Mouse (Mus musculus) neutrophil, adult 5-6 weeks (primary cell): Measurements from ENCODE around the gene Sost. TPM values are rescaled to one million over a fixed set of nuclear protein-coding genes. Genes with fewer than 3 reads are reported as not detected.

Source experiments
- ATAC-seq: fragments of 151-379, 151-347 bp; 2 replicates; pipeline ENCODE4 v1.8.0; 2017; ENCODE audit warnings: mild to moderate bottlenecking, moderate TSS enrichment; ENCODE audit not compliant: insufficient number of reproducible peaks, poor library complexity, low FRiP score, severe bottlenecking; ENCODE audit errors: extremely low read depth
- total RNA-seq: library from RNA; stranded (forward); fragments of 200-1000 nt; gene quantifications from 2 replicates; pipeline ENCODE4 v1.2.3, GENCODE M21; 2017

Sost gene
- total RNA-seq, 1 experiment from 2014 or later: not detected

GRCm38 (mm10) chr11:101963043-101963442, 3.8 kb downstream of the Sost start:
- ATAC-seq: no peak

GRCm38 (mm10) chr11:101957476-101957875, 9.3 kb downstream of the Sost start:
- no peak for ATAC-seq

GRCm38 (mm10) chr11:101953441-101953840, 13.4 kb downstream of the Sost start:
- no peak for ATAC-seq

DNA sequence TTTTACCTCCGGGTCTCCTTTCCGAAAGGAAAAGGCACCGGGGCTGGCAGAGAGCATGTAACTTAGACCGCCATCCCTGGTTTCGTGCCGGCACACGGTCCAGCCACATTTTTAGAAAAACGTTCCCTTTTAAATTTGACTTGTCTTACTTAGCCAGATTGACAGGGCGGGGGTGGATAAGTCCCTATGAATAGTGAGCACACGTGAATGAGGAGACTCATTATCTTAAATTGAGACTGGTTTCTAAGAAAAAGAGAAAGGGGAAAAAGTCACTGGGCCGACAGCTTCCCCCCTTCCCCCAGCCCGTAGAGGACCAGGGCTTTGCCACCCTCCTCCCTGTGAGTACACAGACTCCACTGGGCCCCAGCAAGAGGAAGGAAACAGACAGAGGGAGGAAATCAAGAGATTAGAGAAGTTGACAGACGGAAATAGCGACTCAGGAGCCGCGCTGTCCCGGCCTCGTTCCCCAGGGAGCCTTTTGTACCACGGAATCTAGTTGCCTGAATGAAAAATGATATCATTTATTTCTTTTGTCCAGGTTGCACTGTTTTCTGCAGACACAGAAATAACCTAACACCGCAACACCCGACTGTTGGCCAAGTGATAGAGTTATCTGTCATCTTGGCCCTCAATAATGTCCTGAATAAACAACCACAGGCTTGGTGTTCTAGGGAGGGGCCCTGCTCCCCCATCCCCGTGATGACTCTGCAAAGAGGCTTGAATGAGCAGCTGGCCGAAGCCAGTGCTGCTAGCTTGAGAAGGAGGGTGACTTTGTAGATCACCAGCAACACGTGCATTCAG, 14.1 kb downstream of the Sost start:
- peak; percentile 35; the same call in 1 of the 2 replicates for ATAC-seq

GRCm38 (mm10) chr11:101950021-101950420, 16.8 kb downstream of the Sost start:
- no peak for ATAC-seq

DNA sequence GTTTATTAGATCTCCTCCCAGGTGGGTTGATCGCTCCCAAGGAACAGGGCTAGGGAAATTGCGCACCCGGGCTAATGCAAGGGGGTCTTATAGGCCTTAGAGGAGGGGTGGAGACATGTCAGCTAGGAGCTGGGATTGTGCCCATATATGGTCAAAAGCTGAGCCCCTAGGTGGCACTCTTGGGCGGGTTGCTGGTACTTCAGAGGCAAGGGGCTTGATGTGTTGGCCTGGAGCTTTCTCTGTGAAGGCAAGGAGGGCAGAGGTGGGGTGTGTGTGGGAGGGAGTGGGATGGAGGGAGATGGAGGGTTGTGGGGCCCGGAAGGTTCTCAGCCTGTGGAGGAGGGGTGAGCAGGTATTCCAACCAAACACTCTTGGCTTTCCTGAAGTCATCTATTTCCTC, 20.3 kb downstream of the Sost start:
- ATAC-seq: no peak

- no peak for ATAC-seq
Measured at GRCm38 (mm10) chr11:101943055-101943454, 23.8 kb downstream of the Sost start.

DNA sequence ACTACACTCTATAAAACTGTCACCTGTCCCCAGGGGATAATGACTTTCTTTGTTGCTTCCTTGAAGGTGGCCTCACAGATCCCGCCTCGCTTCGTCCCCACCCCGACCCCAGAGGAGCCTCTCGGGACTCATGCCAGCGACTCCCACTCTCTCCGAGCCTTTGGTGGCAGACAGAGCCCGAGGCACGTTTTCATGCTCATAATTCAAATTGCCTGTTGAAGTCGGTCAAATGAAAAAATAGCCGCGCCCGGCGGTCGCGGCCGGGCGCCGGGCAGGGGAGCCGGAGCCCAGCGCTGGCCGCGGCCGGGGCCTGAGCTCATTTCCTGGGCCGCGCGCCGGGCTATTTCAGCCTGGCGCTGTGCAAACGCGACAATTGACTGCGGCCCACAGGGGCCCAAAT, 29.7 kb downstream of the Sost start:
- ATAC-seq: no peak

DNA sequence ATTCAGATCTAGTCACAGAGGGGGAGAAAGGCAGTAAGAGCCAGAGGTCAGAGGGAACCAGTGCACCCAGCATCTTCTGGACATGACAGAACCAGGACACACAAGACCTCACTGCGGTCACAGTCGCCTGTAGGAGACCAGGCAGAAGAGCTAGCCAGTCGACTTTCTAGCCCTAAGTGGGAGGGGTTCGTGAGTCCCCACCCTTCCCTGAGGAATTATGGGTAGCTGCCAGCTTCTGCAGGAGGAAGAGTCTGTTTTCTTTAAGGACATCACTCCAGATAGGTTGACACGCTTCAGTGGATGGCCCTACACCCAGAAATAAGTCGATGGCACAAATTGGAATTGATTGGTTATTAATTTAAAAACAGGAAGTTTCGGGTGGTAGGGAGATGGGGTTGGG, 30.4 kb downstream of the Sost start:
- ATAC-seq: no peak

GRCm38 (mm10) chr11:101935743-101936142, 31.1 kb downstream of the Sost start:
- no peak for ATAC-seq

DNA sequence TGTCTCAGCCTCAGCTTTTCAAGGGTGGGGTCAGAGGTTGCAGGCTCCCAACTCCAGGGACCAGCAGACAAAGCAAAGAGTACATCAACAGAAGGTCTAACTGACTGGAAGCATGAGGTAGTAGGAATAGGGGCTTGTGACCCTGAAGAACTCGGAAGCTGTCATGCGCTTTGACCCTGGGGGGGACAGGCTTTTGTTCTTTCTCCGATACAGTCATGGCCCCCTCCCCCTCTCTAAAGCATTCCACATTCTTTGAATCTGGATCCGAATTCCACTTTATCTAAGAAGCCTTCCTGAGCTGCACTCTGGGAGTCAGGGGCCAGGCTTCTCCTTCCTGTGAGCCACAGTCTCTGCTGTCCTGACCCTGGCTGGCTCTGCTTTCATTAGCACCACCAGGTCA, 34.8 kb downstream of the Sost start:
- no peak for ATAC-seq

GRCm38 (mm10) chr11:101928030-101928762, 38.6 kb downstream of the Sost start:
- ATAC-seq: no peak

DNA sequence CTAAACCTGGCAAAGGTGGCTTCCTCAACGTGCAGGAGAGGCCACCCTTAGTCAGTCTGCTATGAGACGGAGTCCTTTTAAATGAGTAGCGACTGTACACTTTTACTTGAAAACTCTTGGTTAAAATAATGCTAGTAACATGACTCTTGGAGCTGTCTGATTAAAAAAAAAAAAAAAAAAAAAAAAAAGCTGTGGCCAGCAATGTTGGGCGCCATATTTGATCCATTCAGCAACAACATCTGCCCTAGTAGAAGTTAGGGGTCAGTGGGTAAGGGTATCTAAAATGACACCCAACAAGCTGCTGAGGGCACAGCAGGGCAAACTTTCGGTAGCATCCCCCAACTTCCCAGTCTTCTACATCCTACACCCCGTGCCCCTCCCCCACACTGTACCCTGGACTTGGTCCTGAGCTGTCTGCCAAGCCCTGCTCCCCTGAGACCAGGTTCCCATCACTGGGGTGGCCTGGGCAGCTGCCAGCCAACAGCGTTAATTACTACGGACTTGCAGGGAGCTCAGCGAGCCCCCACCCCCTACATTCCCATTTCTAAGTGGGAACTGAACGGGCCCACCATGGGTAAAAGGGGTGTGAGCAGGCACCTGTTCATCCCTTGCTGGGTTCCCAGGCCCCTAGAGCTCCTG, 39.7 kb downstream of the Sost start:
- no peak for ATAC-seq

DNA sequence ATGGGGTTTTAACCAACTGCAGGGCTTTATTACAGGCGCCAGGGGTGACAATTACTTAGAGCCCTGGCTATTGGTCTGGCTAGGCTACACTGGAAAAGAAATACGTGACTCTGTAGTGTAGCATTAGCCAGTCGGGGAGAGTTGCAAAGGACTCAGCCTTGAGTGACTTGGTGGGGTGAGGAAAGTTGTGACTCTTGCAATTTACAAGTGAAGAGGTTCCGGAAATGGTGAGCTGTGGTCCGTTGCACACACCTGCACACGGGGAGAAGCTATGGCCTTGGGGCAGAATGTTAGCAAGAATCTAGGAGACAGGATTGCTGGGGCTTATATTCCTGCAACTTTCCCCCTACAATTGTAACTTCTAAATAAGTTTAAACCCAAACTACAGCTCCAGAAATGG, 41.2 kb downstream of the Sost start:
- no peak for ATAC-seq

DNA sequence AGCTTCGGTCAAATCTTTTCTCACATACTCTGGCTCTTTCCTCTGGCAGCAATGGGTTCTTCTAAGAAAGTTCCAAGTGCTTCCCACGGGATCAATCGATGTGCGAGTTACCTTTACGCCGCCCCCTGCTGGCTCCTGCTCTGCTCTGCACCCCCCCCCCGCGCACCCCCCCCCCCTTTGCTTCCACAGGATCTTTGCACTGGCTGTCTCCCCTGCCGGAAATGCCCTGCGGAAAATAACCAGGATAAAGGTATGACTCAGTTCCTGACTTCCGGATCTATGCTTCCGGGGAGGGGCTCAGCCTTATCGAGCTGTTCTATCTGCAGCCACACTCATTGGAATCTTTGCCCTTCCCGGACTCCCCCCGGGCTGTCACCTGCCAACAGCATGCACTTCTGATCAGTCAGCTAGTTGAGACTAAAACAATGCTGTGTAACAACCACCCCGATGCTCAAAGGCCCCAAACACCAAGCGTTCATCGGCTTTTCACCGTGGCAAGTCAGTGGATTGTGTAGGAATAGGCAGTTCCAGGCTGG, 42.3 kb downstream of the Sost start:
- ATAC-seq: no peak

GRCm38 (mm10) chr11:101923988-101924387, 42.8 kb downstream of the Sost start:
- ATAC-seq: no peak

DNA sequence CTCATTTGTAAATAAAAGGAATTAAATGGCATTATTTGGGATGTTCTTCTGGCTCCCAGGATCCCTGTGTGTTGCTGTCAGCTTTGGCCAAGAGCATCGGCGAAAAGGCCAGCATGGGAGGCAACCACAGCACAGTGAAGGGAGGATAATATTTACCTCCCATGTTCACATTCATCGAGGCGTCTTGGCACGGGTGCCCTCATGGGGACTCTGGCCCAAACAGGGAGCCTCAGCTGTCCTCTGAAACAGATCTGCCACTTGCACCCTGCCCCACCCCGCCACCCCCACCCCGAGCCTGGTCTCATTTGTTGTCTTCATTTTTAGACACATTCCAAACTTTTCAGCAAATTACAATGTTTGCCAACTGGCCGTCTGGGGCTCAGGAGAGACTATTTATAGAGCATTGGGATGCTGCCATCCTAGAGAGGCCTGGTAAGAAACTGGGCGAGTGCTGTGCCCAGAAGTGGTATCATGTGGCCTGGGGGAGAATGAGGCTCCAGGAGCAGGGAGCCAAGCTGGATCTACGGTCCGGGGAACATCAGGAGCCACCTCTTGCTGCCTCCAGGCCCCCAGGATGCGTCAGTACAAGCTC, 45.4 kb downstream of the Sost start:
- no peak for ATAC-seq

GRCm38 (mm10) chr11:101919660-101920059, 47.2 kb downstream of the Sost start:
- ATAC-seq: peak; percentile 57

DNA sequence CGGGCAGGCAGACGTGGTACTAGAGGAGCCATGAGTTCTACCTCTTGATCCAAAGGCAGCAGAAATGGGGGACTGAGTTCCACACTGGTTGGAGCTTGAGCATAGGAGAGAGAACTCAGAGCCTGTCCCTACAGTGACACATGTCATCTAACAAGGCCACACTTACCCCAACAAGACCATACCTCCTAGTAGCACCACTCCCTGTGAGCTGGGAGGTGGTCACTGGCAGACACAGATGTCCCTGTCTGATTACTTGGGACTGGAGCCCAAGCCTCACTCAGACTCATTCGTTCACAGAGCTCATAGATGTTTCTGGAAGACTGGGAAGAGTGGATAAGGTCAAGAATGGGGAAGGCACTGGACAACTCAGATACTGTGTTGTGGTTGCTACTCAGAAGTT, 48.2 kb downstream of the Sost start:
- no peak for ATAC-seq
